Mouse (Mus musculus) limb, embryonic 15.5 days (tissue): ENCODE results near the gene Smad3. TPM values are rescaled to one million over a fixed set of nuclear protein-coding genes. Genes with fewer than 3 reads are reported as not detected.

Source experiments
- ATAC-seq: fragments of 200-750 bp; cut with Nextera tagmentation; 2 replicates; pipeline ENCODE4 v1.8.0; 2017; ENCODE audit warnings: low read depth, moderate TSS enrichment; ENCODE audit not compliant: insufficient number of reproducible peaks, low FRiP score, low TSS enrichment
- H3K27ac ChIP-seq: fragments of 300-500 bp; sonication (generic); 2 replicates; pipeline ENCODE4 v1.5.1; 2015; ENCODE audit warnings: moderate library complexity, mild to moderate bottlenecking, inconsistent platforms
- H3K27me3 ChIP-seq: fragments of 300-500 bp; sonication (generic); 2 replicates; pipeline ENCODE4 v1.6.1; 2015; ENCODE audit warnings: inconsistent platforms
- H3K36me3 ChIP-seq: fragments of 300-500 bp; sonication (generic); 2 replicates; pipeline ENCODE4 v1.6.1; 2015; ENCODE audit warnings: inconsistent platforms
- H3K4me1 ChIP-seq: fragments of 300-500 bp; sonication (generic); 2 replicates; pipeline ENCODE4 v1.6.1; 2015; ENCODE audit warnings: inconsistent platforms
- H3K4me2 ChIP-seq: fragments of 300-500 bp; sonication (generic); 2 replicates; pipeline ENCODE4 v1.6.1; 2015; ENCODE audit warnings: mild to moderate bottlenecking, inconsistent platforms
- H3K4me3 ChIP-seq: fragments of 300-500 bp; sonication (generic); 2 replicates; pipeline ENCODE4 v1.5.1; 2015; ENCODE audit warnings: mild to moderate bottlenecking, inconsistent platforms
- H3K9ac ChIP-seq: fragments of 300-500 bp; sonication (generic); 2 replicates; pipeline ENCODE4 v1.6.1; 2015; ENCODE audit warnings: inconsistent platforms
- H3K9me3 ChIP-seq: fragments of 300-500 bp; sonication (generic); 2 replicates; pipeline ENCODE4 v1.6.1; 2016; ENCODE audit warnings: inconsistent platforms
- WGBS: fragments of 180-500 bp; shearing (Covaris S2); methylation state at CpG from one replicate; pipeline ENCODE4 v1.1.7; 2015; 5-methylcytosine and 5-hydroxymethylcytosine counted together
- polyA plus RNA-seq: library from polyadenylated mRNA; unstranded; fragments of >200 nt; fragmentation: Nextera tagmentation; extraction: Ambion mirVana; gene quantifications from 2 replicates; pipeline ENCODE4 v1.2.1, GENCODE M21; 2015

Smad3 gene
- polyA plus RNA-seq, 1 experiment from 2014 or later, result 28.9 TPM

- 0 out of 2 replicates have a peak overlapping the region, but pooled peaks have one; percentile 24 for H3K27ac ChIP-seq
Measured at GRCm38 (mm10) chr9:63682301-63682700, 75.5 kb downstream of the Smad3 start.

GRCm38 (mm10) chr9:63678076-63678475 is 79.7 kb downstream of the Smad3 start:
- Histone ChIP-seq H3K4me3 (no peak overlapping the region), H3K36me3 (0 out of 2 replicates have a peak, but pooled peaks cover 3% of the 10 kb centered on the region), H3K4me2 (no peak overlapping the region), H3K27me3 (no peaks in the 10 kb centered on the region), H3K27ac (peak overlapping the region; percentile 24; the same call in 1 of the 2 replicates), H3K9ac (no peak overlapping the region), H3K4me1 (peaks cover 33% of the 10 kb centered on the region), H3K9me3 (no peaks in the 10 kb centered on the region)
- 76% methylated on average over 1 of the region's 1 CpGs for WGBS
- ATAC-seq, result no peak

More at GRCm38 (mm10) chr9:63682301-63682700, 75.5 kb downstream of the Smad3 start:
- WGBS, result 72% methylated on average over 9 of the region's 9 CpGs
- Histone ChIP-seq H3K36me3 (0 out of 2 replicates have a peak, but pooled peaks cover 3% of the 10 kb centered on the region), H3K4me1 (peaks cover 26% of the 10 kb centered on the region), H3K27me3 (no peaks in the 10 kb centered on the region), H3K4me3 (no peak overlapping the region), H3K9me3 (no peaks in the 10 kb centered on the region), H3K4me2 (no peak overlapping the region), H3K9ac (no peak overlapping the region)
- ATAC-seq, result 0 out of 2 replicates have a peak, but pooled peaks have one; percentile 40

- Histone ChIP-seq H3K36me3 (0 out of 2 replicates have a peak, but pooled peaks cover 3% of the 10 kb centered on the region), H3K27ac (no peak overlapping the region), H3K27me3 (no peaks in the 10 kb centered on the region), H3K4me3 (no peak overlapping the region), H3K4me2 (no peak overlapping the region), H3K4me1 (peaks cover 34% of the 10 kb centered on the region), H3K9me3 (no peaks in the 10 kb centered on the region), H3K9ac (no peak overlapping the region)
- WGBS, result 49% methylated on average over 3 of the region's 3 CpGs
- no peak for ATAC-seq
Measured at GRCm38 (mm10) chr9:63677621-63678020, 80.2 kb downstream of the Smad3 start.

- H3K27me3 ChIP-seq, result no peaks in the 10 kb centered on the region
- H3K36me3 ChIP-seq, result 0 out of 2 replicates have a peak, but pooled peaks cover 6% of the 10 kb centered on the region
Measured at GRCm38 (mm10) chr9:63674613-63675012, 83.2 kb downstream of the Smad3 start.

GRCm38 (mm10) chr9:63673494-63673805 is 84.3 kb downstream of the Smad3 start:
- 0 out of 2 replicates have a peak, but pooled peaks cover 6% of the 10 kb centered on the region for H3K36me3 ChIP-seq
- no peak overlapping the region for H3K9ac ChIP-seq
- H3K27me3 ChIP-seq, result no peaks in the 10 kb centered on the region
- no peak for ATAC-seq
- peak overlapping the region; percentile 68 for H3K27ac ChIP-seq
- no peaks in the 10 kb centered on the region for H3K9me3 ChIP-seq
- WGBS, result 65% methylated on average over 3 of the region's 3 CpGs
- H3K4me3 ChIP-seq, result no peak overlapping the region
- H3K4me1 ChIP-seq, result peaks cover 44% of the 10 kb centered on the region
- H3K4me2 ChIP-seq, result no peak overlapping the region

More at GRCm38 (mm10) chr9:63674613-63675012, 83.2 kb downstream of the Smad3 start:
- no peak overlapping the region for H3K27ac ChIP-seq
- WGBS, result 76% methylated on average over 10 of the region's 10 CpGs
- no peak overlapping the region for H3K4me3 ChIP-seq
- ATAC-seq, result no peak
- H3K4me2 ChIP-seq, result no peak overlapping the region
- H3K4me1 ChIP-seq, result peaks cover 35% of the 10 kb centered on the region
- H3K9me3 ChIP-seq, result no peaks in the 10 kb centered on the region
- no peak overlapping the region for H3K9ac ChIP-seq

- Histone ChIP-seq H3K27ac (peak overlapping the region; percentile 68), H3K36me3 (0 out of 2 replicates have a peak, but pooled peaks cover 6% of the 10 kb centered on the region), H3K4me1 (peaks cover 44% of the 10 kb centered on the region), H3K9ac (no peak overlapping the region), H3K27me3 (no peaks in the 10 kb centered on the region), H3K4me2 (no peak overlapping the region), H3K9me3 (no peaks in the 10 kb centered on the region), H3K4me3 (no peak overlapping the region)
- ATAC-seq, result peak; percentile 74; the same call in 1 of the 2 replicates
- 31% methylated on average over 8 of the region's 8 CpGs for WGBS
Measured at GRCm38 (mm10) chr9:63672797-63673493, 84.8 kb downstream of the Smad3 start.

- H3K27ac ChIP-seq, result no peak overlapping the region
- H3K4me1 ChIP-seq, result peaks cover 70% of the 10 kb centered on the region
- H3K4me3 ChIP-seq, result no peak overlapping the region
- H3K4me2 ChIP-seq, result no peak overlapping the region
- 0 out of 2 replicates have a peak, but pooled peaks cover 8% of the 10 kb centered on the region for H3K36me3 ChIP-seq
- WGBS, result 95% methylated on average over 7 of the region's 7 CpGs
- no peaks in the 10 kb centered on the region for H3K27me3 ChIP-seq
- H3K9me3 ChIP-seq, result no peaks in the 10 kb centered on the region
- H3K9ac ChIP-seq, result no peak overlapping the region
- ATAC-seq, result no peak
Measured at GRCm38 (mm10) chr9:63669816-63670215, 88.0 kb downstream of the Smad3 start.

- no peaks in the 10 kb centered on the region for H3K27me3 ChIP-seq
- H3K27ac ChIP-seq, result no peak overlapping the region
- WGBS, result 39% methylated on average over 1 of the region's 1 CpGs
- H3K9ac ChIP-seq, result no peak overlapping the region
- no peak for ATAC-seq
- H3K4me3 ChIP-seq, result no peak overlapping the region
- H3K4me2 ChIP-seq, result no peak overlapping the region
- H3K36me3 ChIP-seq, result 0 out of 2 replicates have a peak, but pooled peaks cover 13% of the 10 kb centered on the region
- H3K9me3 ChIP-seq, result no peaks in the 10 kb centered on the region
- H3K4me1 ChIP-seq, result peaks cover 76% of the 10 kb centered on the region
Measured at GRCm38 (mm10) chr9:63668621-63669020, 89.2 kb downstream of the Smad3 start.

- H3K9ac ChIP-seq, result no peak overlapping the region
- H3K27ac ChIP-seq, result peak overlapping the region; percentile 77
- H3K27me3 ChIP-seq, result no peaks in the 10 kb centered on the region
- no peak; the same call in 1 of the 2 replicates for ATAC-seq
- no peaks in the 10 kb centered on the region for H3K9me3 ChIP-seq
- 50% methylated on average over 8 of the region's 8 CpGs for WGBS
- peak overlapping the region; percentile 17; the same call in 1 of the 2 replicates for H3K4me2 ChIP-seq
- H3K4me3 ChIP-seq, result no peak overlapping the region
- peaks cover 23% of the 10 kb centered on the region for H3K36me3 ChIP-seq
- peaks cover 69% of the 10 kb centered on the region for H3K4me1 ChIP-seq
Measured at GRCm38 (mm10) chr9:63667373-63667724, 90.4 kb downstream of the Smad3 start.

GRCm38 (mm10) chr9:63666612-63667372 is 91.0 kb downstream of the Smad3 start:
- Histone ChIP-seq H3K9me3 (no peaks in the 10 kb centered on the region), H3K9ac (no peak overlapping the region), H3K4me2 (peak overlapping the region; percentile 17; the same call in 1 of the 2 replicates), H3K4me1 (peaks cover 64% of the 10 kb centered on the region), H3K36me3 (peaks cover 29% of the 10 kb centered on the region), H3K4me3 (no peak overlapping the region), H3K27me3 (no peaks in the 10 kb centered on the region), H3K27ac (peak overlapping the region; percentile 77)
- peak; percentile 62 for ATAC-seq
- 47% methylated on average over 18 of the region's 18 CpGs for WGBS

GRCm38 (mm10) chr9:63664792-63665646 is 92.8 kb downstream of the Smad3 start:
- 40% methylated on average over 13 of the region's 13 CpGs for WGBS
- Histone ChIP-seq H3K27ac (peak overlapping the region; percentile 62), H3K4me3 (no peak overlapping the region), H3K4me1 (peaks cover 68% of the 10 kb centered on the region), H3K9ac (no peak overlapping the region), H3K4me2 (no peak overlapping the region), H3K27me3 (no peaks in the 10 kb centered on the region), H3K36me3 (peaks cover 36% of the 10 kb centered on the region), H3K9me3 (no peaks in the 10 kb centered on the region)
- no peak; the same call in 1 of the 2 replicates for ATAC-seq
